Mouse (Mus musculus): ENCODE data around the gene Selenop.

GRCm38 (mm10) chr15:3259025-3259424, 9.3 kb upstream of the Selenop start:
- no peak for TF ChIP-seq CHD2 (IDR thresholded peaks at IDR 0.05; ENCODE audit: low read length)
- no peak for TF ChIP-seq GATA1 (IDR thresholded peaks at IDR 0.05; ENCODE audit: low read depth, low read length)
- no peak for TF ChIP-seq USF1 (IDR thresholded peaks at IDR 0.05; ENCODE audit: low read depth, low read length)
- TF ChIP-seq MYC (IDR thresholded peaks at IDR 0.05; ENCODE audit: low read depth, low read length) = no peak
- no peak for TF ChIP-seq SIN3A (IDR thresholded peaks at IDR 0.05; ENCODE audit: low read length)
- TF ChIP-seq CTCF (IDR thresholded peaks at IDR 0.05 in 2 of 3, conservative IDR thresholded peaks at IDR 0.05 in 1 of 3; ENCODE audit: control insufficient read depth in 1 of 3, insufficient read depth in 1 of 3, low read depth in 2 of 3, low read length in 3 of 3, poor library complexity in 1 of 3, severe bottlenecking in 1 of 3) = no peak
- TF ChIP-seq TCF12 (IDR thresholded peaks at IDR 0.05; ENCODE audit: low read depth, low read length) = no peak
- TF ChIP-seq RAD21 (IDR thresholded peaks at IDR 0.05; ENCODE audit: low read depth, low read length) = no peak
- TF ChIP-seq ZNF384 (IDR thresholded peaks at IDR 0.05; ENCODE audit: low read depth, low read length) = no peak
- TF ChIP-seq POLR2A (IDR thresholded peaks at IDR 0.05; ENCODE audit: control insufficient read depth in 1 of 2, insufficient read depth in 1 of 2, low read depth in 1 of 2, low read length in 2 of 2, poor library complexity in 1 of 2) = no peak
- no peak for TF ChIP-seq NRF1 (IDR thresholded peaks at IDR 0.05; ENCODE audit: insufficient read depth, low read depth, low read length, poor library complexity, severe bottlenecking)
- no peak for TF ChIP-seq TAL1 (IDR thresholded peaks at IDR 0.05; ENCODE audit: low read length)
- no peak for TF ChIP-seq ZC3H11A (IDR thresholded peaks at IDR 0.05; ENCODE audit: low read depth, low read length)
- no peak for TF ChIP-seq RCOR1 (IDR thresholded peaks at IDR 0.05; ENCODE audit: low read depth, low read length)

Measured in MEL (cell line).